Mouse (Mus musculus) intestine, postnatal 0 days (tissue): ENCODE measurements around the gene Serhl. TPM values are rescaled to one million over a fixed set of nuclear protein-coding genes. Genes with fewer than 3 reads are reported as not detected.
A peak's percentile ranks its signal among the peaks of the same experiment; 100 is the strongest.

ENCODE experiments used
- ATAC-seq: fragments of 200-750 bp; cut with Nextera tagmentation; 2 replicates; pipeline ENCODE4 v1.8.0; 2017; ENCODE audit warnings: mild to moderate bottlenecking, moderate TSS enrichment, moderate library complexity
- H3K27ac ChIP-seq: fragments of 300-500 bp; sonication (generic); 2 replicates; pipeline ENCODE4 v1.5.1; 2014; ENCODE audit warnings: mild to moderate bottlenecking, low read depth, low read length, moderate library complexity
- H3K27me3 ChIP-seq: fragments of 300-500 bp; sonication (generic); replicated peaks from 2 replicates; pipeline ENCODE4 v1.6.1; 2014; ENCODE audit warnings: low read length, mixed read lengths; ENCODE audit not compliant: control insufficient read depth, insufficient read depth
- H3K36me3 ChIP-seq: fragments of 300-500 bp; sonication (generic); 2 replicates; pipeline ENCODE4 v1.6.1; 2014; ENCODE audit warnings: mild to moderate bottlenecking, moderate library complexity; ENCODE audit not compliant: control insufficient read depth, insufficient read depth
- H3K4me1 ChIP-seq: fragments of 300-500 bp; sonication (generic); replicated peaks from 2 replicates; pipeline ENCODE4 v1.6.1; 2014; ENCODE audit warnings: antibody characterized with exemption, low read length, mixed read lengths; ENCODE audit not compliant: control insufficient read depth, insufficient read depth
- H3K4me2 ChIP-seq: fragments of 300-500 bp; sonication (generic); replicated peaks from 2 replicates; pipeline ENCODE4 v1.6.1; 2014; ENCODE audit warnings: low read depth, mild to moderate bottlenecking, moderate library complexity
- H3K4me3 ChIP-seq: fragments of 300-500 bp; sonication (generic); 2 replicates; pipeline ENCODE4 v1.5.1; 2014; ENCODE audit warnings: low read depth, low read length
- H3K9ac ChIP-seq: fragments of 300-500 bp; sonication (generic); 2 replicates; pipeline ENCODE4 v1.6.1; 2014; ENCODE audit warnings: mild to moderate bottlenecking, low read depth, low read length
- H3K9me3 ChIP-seq: fragments of 300-500 bp; sonication (generic); 2 replicates; pipeline ENCODE4 v1.6.1; 2016; ENCODE audit warnings: mixed run types; ENCODE audit not compliant: control insufficient read depth
- CTCF ChIP-seq: sonication (generic); IDR thresholded peaks from 2 replicates; pipeline ENCODE4 v1.5.1; 2016; ENCODE audit warnings: low read depth, mild to moderate bottlenecking, control low read depth, antibody characterized with exemption, moderate library complexity
- WGBS: fragments of 180-500 bp; shearing (Covaris S2); extraction: QIAGEN DNeasy Blood & Tissue Kit; methylation state at CpG from one replicate; pipeline ENCODE4 v1.1.7; 2014; 5-methylcytosine and 5-hydroxymethylcytosine counted together
- polyA plus RNA-seq: library from polyadenylated mRNA; unstranded; fragments of >200 nt; fragmentation: Nextera tagmentation; extraction: Ambion mirVana; gene quantifications from 2 replicates; pipeline ENCODE4 v1.2.1, GENCODE M21; 2015

The Serhl gene
- polyA plus RNA-seq, 1 experiment from 2014 or later, result 58.5 TPM

DNA sequence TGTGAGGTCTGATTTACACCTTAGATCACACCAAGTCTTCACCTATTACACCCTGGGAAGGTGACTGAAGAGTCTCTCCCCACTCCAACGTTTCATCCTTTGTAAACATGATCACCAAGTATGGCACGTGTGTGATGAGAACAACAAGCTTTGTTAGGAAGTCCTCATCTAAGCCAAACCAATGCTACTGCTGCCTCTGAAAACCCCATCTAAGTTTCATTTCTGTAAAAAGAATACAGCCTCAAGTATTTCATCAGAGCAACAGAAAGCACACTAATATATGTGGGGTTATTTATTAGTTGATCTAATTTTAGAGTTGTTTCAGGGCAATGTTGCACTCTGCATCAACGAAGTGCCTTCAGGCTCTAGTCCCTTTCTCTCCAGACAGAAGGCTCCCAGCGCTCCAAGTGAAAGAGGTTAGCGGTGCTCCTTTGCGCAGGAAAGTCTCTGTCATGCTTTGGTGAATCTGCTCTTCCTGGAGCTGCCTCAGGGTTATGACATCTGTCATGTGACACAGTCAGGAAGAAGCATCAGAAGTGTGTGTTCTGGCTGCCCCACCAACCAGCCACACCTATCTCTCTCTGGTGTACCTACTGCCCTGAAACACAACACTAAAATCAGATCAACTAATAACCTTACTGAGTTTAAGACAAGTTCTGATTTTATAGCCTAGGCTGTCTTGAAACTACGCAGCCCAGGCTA is 40.4 kb downstream of the Serhl start:
- no peak for TF ChIP-seq CTCF
- Histone ChIP-seq H3K9me3 (no peaks in the 10 kb centered on the region), H3K27ac (no peak overlapping the region), H3K9ac (no peak overlapping the region), H3K4me1 (no peaks in the 10 kb centered on the region), H3K4me2 (no peak overlapping the region), H3K27me3 (no peaks in the 10 kb centered on the region), H3K4me3 (no peak overlapping the region), H3K36me3 (peaks cover 90% of the 10 kb centered on the region)
- 78% methylated on average over 7 of the region's 7 CpGs for WGBS
- no peak for ATAC-seq

DNA sequence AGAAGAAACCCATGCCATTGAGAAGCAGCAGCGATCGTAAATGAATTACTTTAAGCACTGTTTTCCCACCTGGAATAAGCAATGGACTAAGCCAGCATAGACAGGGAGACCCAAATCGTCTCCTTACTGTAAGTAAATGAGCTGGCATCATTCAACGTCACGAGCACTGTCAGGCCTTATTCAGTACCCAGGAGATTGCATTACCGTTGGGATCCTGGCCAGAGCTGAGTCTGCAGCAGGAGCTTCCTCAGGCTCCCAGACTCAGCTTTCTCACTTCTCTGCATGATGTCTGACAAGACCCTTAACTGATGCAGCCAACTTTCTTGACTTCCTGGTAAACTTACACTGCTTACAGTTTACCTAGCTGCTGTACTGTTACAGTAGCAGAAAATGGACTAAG is 45.4 kb downstream of the Serhl start:
- WGBS, result 91% methylated on average over 6 of the region's 6 CpGs
- Histone ChIP-seq H3K4me3 (no peak overlapping the region), H3K27me3 (no peaks in the 10 kb centered on the region), H3K9me3 (no peaks in the 10 kb centered on the region), H3K4me1 (no peaks in the 10 kb centered on the region), H3K36me3 (peaks cover 86% of the 10 kb centered on the region), H3K9ac (no peak overlapping the region), H3K4me2 (no peak overlapping the region), H3K27ac (no peak overlapping the region)
- no peak for TF ChIP-seq CTCF
- ATAC-seq, result no peak

DNA sequence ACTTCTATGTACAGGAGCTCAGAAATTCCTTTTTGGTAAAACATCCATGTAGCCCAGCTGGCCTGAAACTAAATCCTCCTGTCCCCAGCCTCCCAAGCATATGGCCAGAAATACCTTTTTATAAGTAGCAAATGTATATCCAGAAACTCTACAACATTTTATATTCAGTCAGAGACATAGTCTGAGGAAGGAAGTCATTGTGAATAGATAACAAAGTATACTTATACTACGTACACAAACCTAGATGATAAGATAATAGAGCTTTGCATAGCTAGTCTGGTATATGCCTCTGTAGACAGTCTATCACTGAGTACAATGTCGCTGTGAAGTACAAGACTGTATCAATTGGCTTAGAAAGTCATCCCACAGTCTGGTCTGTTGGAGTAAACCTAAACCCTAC is 46.3 kb downstream of the Serhl start:
- Histone ChIP-seq H3K27me3 (no peaks in the 10 kb centered on the region), H3K4me2 (no peak overlapping the region), H3K36me3 (peaks cover 76% of the 10 kb centered on the region), H3K4me3 (no peak overlapping the region), H3K4me1 (no peaks in the 10 kb centered on the region), H3K9me3 (no peaks in the 10 kb centered on the region), H3K27ac (no peak overlapping the region), H3K9ac (no peak overlapping the region)
- TF ChIP-seq CTCF, result no peak
- 49% methylated on average over 2 of the region's 2 CpGs for WGBS
- ATAC-seq, result no peak

DNA sequence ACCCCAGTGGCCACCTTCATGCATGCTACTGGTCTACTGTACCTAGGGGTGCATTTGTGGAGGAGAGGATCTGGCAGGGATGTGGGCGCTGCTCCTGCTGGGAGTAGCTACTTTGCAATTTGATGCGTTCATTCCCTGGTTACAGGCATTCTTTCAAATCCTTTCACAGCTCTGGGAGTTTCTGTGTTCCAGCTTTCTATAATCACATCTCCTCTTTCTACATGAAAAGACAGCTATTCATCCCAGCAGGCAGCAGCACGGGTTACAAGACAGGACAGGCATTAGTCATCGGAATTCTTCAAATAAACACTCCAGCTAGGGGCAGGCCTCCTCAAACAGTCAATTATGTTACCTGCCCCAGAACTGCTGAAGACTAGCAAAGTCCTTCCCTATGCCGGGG is 53.6 kb downstream of the Serhl start:
- TF ChIP-seq CTCF, result no peak
- Histone ChIP-seq H3K9ac (no peak overlapping the region; the same call in 1 of the 2 replicates), H3K4me2 (no peak overlapping the region), H3K9me3 (no peaks in the 10 kb centered on the region), H3K27me3 (no peaks in the 10 kb centered on the region), H3K4me3 (no peak overlapping the region), H3K27ac (no peak overlapping the region), H3K4me1 (no peaks in the 10 kb centered on the region), H3K36me3 (peaks cover 16% of the 10 kb centered on the region)
- no peak for ATAC-seq
- WGBS, result 32% methylated on average over 5 of the region's 5 CpGs

DNA sequence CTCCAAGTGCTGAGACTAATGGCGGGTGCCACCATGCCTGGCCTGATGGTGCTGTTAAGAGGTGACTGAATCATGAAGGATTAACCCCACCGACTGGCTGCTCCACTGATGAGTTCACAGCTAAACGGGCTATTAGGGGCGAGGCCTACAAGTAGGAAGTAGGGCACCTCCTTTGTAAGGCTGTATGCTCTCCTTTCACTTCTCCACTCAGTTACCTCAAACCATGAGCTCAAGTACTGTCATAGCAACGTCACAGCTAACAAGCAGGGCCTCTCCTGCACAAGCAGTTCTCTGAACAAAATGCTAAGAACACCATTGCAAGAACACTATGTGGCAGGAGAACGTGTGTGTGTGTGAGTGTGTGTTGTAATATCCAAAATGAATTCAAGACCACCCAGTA is 56.2 kb downstream of the Serhl start:
- no peak for ATAC-seq
- Histone ChIP-seq H3K4me1 (no peaks in the 10 kb centered on the region), H3K27me3 (no peaks in the 10 kb centered on the region), H3K27ac (no peak overlapping the region), H3K9me3 (no peaks in the 10 kb centered on the region), H3K36me3 (peaks cover 9% of the 10 kb centered on the region), H3K9ac (no peak overlapping the region), H3K4me3 (no peak overlapping the region), H3K4me2 (no peak overlapping the region)
- TF ChIP-seq CTCF, result no peak
- WGBS, result 71% methylated on average over 6 of the region's 6 CpGs

DNA sequence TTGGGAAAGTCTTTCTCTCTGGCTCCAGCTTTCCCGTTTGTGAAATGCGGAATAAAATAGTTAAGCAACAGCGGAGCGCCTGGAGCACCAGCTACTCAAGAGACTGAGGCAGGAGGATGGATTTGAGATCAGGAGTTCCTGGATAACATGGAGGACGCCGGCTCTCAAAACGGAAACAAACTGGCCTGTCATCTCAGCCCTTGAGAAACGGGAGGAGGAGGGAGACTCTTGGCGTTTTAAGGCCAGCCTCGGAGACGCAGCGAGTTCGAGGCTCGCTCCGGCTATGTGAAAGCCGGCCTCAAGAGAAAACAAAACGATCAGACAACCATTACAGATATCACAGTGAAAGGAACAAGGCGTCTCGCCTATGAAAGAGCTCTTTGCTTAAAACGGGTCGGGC is 59.1 kb downstream of the Serhl start:
- Histone ChIP-seq H3K27ac (peak overlapping the region; percentile 99), H3K27me3 (no peaks in the 10 kb centered on the region), H3K36me3 (peaks cover 15% of the 10 kb centered on the region), H3K9me3 (no peaks in the 10 kb centered on the region), H3K4me1 (no peaks in the 10 kb centered on the region), H3K4me3 (peak overlapping the region; percentile 90), H3K9ac (peak overlapping the region; percentile 96), H3K4me2 (peak overlapping the region; percentile 77)
- no peak for TF ChIP-seq CTCF
- ATAC-seq, result no peak
- 2% methylated on average over 21 of the region's 21 CpGs for WGBS
